Mouse (Mus musculus) erythroblast, embryonic 14.5 days (primary cell): Measurements from ENCODE around the gene Kcnh6.

Experiments used
- GATA1 ChIP-seq: IDR thresholded peaks from 2 replicates; pipeline ENCODE4 v1.6.1; 2012; ENCODE audit warnings: low read length, inconsistent platforms, mixed read lengths
- TAL1 ChIP-seq: IDR thresholded peaks from 3 replicates; pipeline ENCODE4 v1.6.1; 2012; ENCODE audit warnings: low read length, inconsistent platforms, mixed read lengths

- no peak for TF ChIP-seq TAL1
- no peak for TF ChIP-seq GATA1
These were observed 41.6 kb upstream of the Kcnh6 start for GRCm38 (mm10) chr11:105966288-105966687.
